Mouse (Mus musculus) hindbrain, embryonic 13.5 days (tissue): ENCODE results near the gene Sirt4. TPM values are rescaled to one million over a fixed set of nuclear protein-coding genes. Genes with fewer than 3 reads are reported as not detected.
A peak's percentile ranks its signal among the peaks of the same experiment; 100 is the strongest.

Experiments
- ATAC-seq: fragments of 200-750 bp; cut with Nextera tagmentation; 2 replicates; pipeline ENCODE4 v1.8.0; 2017; ENCODE audit warnings: moderate TSS enrichment; ENCODE audit not compliant: low FRiP score
- H3K27ac ChIP-seq: fragments of 300-500 bp; sonication (generic); 2 replicates; pipeline ENCODE4 v1.5.1; 2015; ENCODE audit warnings: inconsistent platforms, mild to moderate bottlenecking, moderate library complexity
- H3K27me3 ChIP-seq: fragments of 300-500 bp; sonication (generic); 2 replicates; pipeline ENCODE4 v1.6.1; 2015; ENCODE audit warnings: mild to moderate bottlenecking, inconsistent platforms
- H3K36me3 ChIP-seq: fragments of 300-500 bp; sonication (generic); 2 replicates; pipeline ENCODE4 v1.6.1; 2015; ENCODE audit warnings: mild to moderate bottlenecking, inconsistent platforms
- H3K4me1 ChIP-seq: fragments of 300-500 bp; sonication (generic); replicated peaks from 2 replicates; pipeline ENCODE4 v1.6.1; 2015; ENCODE audit warnings: inconsistent platforms
- H3K4me2 ChIP-seq: fragments of 300-500 bp; sonication (generic); 2 replicates; pipeline ENCODE4 v1.6.1; 2015; ENCODE audit warnings: inconsistent platforms, mild to moderate bottlenecking, moderate library complexity
- H3K4me3 ChIP-seq: fragments of 300-500 bp; sonication (generic); 2 replicates; pipeline ENCODE4 v1.5.1; 2015; ENCODE audit warnings: mild to moderate bottlenecking, inconsistent platforms
- H3K9ac ChIP-seq: fragments of 300-500 bp; sonication (generic); 2 replicates; pipeline ENCODE4 v1.6.1; 2015; ENCODE audit warnings: mild to moderate bottlenecking, inconsistent platforms
- H3K9me3 ChIP-seq: fragments of 300-500 bp; sonication (generic); 2 replicates; pipeline ENCODE4 v1.6.1; 2016; ENCODE audit warnings: inconsistent platforms
- WGBS: fragments of 180-500 bp; shearing (Covaris S2); methylation state at CpG from one replicate; pipeline ENCODE4 v1.1.7; 2015; 5-methylcytosine and 5-hydroxymethylcytosine counted together
- polyA plus RNA-seq: library from polyadenylated mRNA; unstranded; fragments of >200 nt; fragmentation: Nextera tagmentation; extraction: Ambion mirVana; gene quantifications from 2 replicates; pipeline ENCODE4 v1.2.1, GENCODE M21; 2015

Gene Sirt4
- polyA plus RNA-seq, 1 experiment from 2014 or later = 30.0 TPM

DNA sequence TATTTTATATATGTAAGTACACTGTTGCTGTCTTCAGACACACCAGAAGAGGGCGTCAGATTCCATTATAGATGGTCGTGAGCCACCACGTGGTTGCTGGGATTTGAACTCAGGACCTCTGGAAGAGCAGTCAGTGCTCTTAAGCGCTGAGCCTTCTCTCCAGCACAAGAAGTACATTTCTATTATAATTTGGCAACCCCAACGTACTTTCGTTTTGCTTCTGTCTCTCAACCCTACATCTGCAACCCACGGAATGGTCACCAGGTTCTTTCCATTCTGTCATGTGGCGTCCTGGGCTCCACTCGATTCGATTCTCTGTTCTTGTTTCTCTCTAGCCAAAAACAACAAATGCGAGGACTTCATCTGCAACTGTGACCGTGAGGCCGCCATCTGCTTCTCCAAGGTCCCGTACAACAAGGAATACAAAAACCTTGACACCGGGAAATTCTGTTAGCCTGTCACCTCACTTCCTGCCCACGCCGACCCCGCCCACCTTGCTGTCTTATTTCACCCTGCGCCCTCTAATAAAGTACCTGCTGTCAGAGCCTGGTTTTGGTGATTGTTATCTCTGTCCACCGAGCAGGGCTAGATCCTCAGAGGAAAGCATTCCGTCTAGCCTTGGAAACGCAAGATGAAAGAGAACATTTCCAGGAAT lies 10.2 kb downstream of the Sirt4 start:
- ATAC-seq = no peak
- 77% methylated on average over 22 of the region's 22 CpGs for WGBS
- Histone ChIP-seq H3K4me2 (no peak overlapping the region), H3K9me3 (no peaks in the 10 kb centered on the region), H3K27ac (no peak overlapping the region), H3K4me1 (peaks cover 14% of the 10 kb centered on the region; the same call in 1 of the 2 replicates), H3K27me3 (0 out of 2 replicates have a peak, but pooled peaks cover 3% of the 10 kb centered on the region), H3K4me3 (no peak overlapping the region), H3K9ac (no peak overlapping the region), H3K36me3 (peaks cover 9% of the 10 kb centered on the region)

DNA sequence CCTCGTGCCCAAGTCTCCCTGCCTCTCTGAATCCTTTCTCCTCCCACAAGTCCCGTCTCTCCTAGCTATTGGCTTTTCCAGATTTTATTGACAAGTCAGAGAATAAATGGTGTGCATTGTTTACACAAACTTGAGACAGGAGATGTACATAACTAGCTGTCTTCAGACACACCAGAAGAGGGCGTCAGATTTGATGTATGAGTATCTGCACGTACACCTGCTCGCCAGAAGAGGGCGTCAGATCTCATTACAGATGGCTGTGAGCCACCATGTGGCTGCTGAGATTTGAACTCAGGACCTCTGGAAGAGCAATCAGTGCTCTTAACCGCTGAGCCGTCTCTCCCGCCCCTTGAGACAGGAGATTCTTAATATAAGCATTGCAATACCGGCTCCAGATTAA lies 11.3 kb downstream of the Sirt4 start:
- peaks cover 14% of the 10 kb centered on the region; the same call in 1 of the 2 replicates for H3K4me1 ChIP-seq
- peaks cover 8% of the 10 kb centered on the region for H3K36me3 ChIP-seq
- no peak overlapping the region for H3K4me2 ChIP-seq
- H3K27ac ChIP-seq = no peak overlapping the region
- H3K27me3 ChIP-seq = 0 out of 2 replicates have a peak, but pooled peaks cover 3% of the 10 kb centered on the region
- no peaks in the 10 kb centered on the region for H3K9me3 ChIP-seq
- ATAC-seq = no peak
- WGBS = 78% methylated on average over 10 of the region's 10 CpGs
- no peak overlapping the region for H3K4me3 ChIP-seq
- no peak overlapping the region for H3K9ac ChIP-seq

DNA sequence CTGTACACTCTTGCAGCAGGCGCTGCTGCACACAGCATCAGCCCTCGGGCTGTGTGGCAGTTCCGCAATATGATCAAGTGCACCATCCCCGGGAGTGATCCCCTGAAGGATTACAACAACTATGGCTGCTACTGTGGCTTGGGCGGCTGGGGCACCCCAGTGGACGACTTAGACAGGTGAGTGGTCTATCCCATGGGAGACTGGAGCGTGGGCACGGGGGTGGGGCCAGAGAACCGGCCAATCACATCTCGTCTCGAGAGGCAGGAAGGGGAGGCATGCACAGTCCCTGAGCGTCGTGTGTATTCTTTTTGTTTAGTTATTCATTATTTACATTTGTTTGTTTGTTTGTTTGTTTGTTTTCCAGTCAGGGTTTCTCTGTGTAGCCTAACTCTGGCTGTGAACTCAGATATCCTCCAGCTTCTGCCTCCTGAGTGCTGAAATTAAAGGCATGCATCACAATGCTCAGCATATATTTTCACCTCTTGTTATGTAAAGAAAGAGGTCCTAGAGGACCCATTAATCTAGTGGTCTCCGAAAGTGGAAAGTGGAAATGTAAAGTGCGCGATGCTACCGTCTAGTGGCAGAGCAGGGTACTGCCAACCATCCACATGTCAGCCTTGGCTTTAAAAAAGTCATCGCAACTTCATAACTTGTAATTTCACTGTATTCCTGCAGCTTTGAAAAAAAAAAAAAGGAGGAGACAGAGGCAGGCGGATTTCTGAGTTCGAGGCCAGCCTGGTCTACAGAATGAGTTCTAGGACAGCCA lies 13.6 kb downstream of the Sirt4 start:
- Histone ChIP-seq H3K4me2 (peak overlapping the region; percentile 26), H3K36me3 (no peaks in the 10 kb centered on the region), H3K9ac (no peak overlapping the region), H3K9me3 (no peaks in the 10 kb centered on the region), H3K4me3 (peak overlapping the region; percentile 7; the same call in 1 of the 2 replicates), H3K4me1 (peaks cover 11% of the 10 kb centered on the region; the same call in 1 of the 2 replicates), H3K27ac (no peak overlapping the region), H3K27me3 (0 out of 2 replicates have a peak, but pooled peaks cover 3% of the 10 kb centered on the region)
- 34% methylated on average over 20 of the region's 20 CpGs for WGBS
- ATAC-seq = no peak

DNA sequence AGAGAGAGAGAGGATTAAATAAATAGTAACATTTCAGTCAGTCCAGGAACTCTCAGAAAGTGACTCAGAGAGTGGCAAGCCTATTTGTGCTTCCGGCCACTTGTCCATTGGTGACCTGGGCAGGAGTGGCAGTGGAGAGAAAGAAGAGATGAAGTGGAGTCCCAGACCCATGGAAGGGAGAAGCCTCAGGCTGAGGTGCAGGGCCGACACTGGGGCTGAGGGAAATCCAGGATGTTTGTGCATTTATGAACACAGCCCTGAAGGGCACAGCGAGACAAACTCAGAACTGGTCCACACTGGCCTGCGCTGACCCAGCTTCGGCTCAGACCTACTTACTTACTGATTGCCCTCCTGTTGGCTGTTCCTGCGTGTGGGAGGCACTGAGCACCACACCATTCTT lies 14.7 kb downstream of the Sirt4 start:
- 0 out of 2 replicates have a peak, but pooled peaks cover 3% of the 10 kb centered on the region for H3K27me3 ChIP-seq
- peaks cover 6% of the 10 kb centered on the region; the same call in 1 of the 2 replicates for H3K4me1 ChIP-seq
- H3K4me2 ChIP-seq = no peak overlapping the region
- WGBS = 74% methylated on average over 6 of the region's 6 CpGs
- no peak overlapping the region for H3K9ac ChIP-seq
- no peak for ATAC-seq
- H3K36me3 ChIP-seq = no peaks in the 10 kb centered on the region
- no peak overlapping the region for H3K27ac ChIP-seq
- H3K9me3 ChIP-seq = no peaks in the 10 kb centered on the region
- H3K4me3 ChIP-seq = no peak overlapping the region

DNA sequence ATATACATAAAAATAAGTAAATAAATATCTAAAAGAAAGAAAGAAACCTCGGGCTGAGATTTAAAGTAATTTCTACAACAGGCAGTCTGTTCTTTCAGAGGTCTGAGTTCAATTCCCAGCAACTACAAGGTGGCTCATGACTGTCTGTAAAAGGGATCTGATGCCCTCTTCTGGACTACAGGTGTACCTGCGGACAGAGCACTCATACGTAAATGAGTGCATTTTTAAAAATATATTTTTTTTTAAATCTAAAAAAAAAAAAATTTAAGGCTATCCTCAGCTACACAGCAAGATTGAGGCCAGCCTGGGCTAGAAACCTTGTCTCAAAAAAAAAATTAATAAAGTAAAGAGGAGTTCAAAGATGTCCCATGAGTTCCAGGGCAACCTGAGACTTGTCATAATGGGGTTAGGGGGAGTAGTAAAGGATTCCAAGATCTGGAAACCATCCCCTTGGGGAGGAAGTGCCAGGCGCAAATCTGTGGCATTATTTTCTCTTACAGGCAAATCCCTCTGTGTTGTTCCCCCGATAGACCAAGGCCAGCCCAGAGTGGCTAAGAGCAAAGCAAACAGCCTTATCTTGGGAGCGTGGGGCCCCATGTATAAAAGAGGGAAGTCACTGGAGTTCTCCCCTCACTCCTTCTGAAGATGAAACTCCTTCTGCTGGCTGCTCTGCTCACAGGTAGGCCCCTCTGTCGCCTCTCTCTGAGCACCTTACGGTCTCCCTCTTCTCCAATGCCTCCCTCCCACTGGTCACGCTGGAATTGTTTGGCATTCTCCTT lies 18.7 kb downstream of the Sirt4 start, which contains the start of gene Pla2g1b:
Gene Pla2g1b, plus strand, starts transcription at position 621 of the 779 bp plus-strand sequence.
- H3K36me3 ChIP-seq = no peaks in the 10 kb centered on the region
- H3K4me2 ChIP-seq = no peak within 1 kb of the TSS
- H3K27me3 ChIP-seq = no peaks in the 10 kb centered on the region
- no peak within 1 kb of the TSS for H3K27ac ChIP-seq
- WGBS = 52% methylated on average over 9 of the region's 9 CpGs
- ATAC-seq = no peak
- H3K4me1 ChIP-seq = peaks cover 3% of the 10 kb centered on the region; the same call in 1 of the 2 replicates
- H3K9me3 ChIP-seq = no peaks in the 10 kb centered on the region
- H3K9ac ChIP-seq = no peak within 1 kb of the TSS
- H3K4me3 ChIP-seq = no peak within 1 kb of the TSS

DNA sequence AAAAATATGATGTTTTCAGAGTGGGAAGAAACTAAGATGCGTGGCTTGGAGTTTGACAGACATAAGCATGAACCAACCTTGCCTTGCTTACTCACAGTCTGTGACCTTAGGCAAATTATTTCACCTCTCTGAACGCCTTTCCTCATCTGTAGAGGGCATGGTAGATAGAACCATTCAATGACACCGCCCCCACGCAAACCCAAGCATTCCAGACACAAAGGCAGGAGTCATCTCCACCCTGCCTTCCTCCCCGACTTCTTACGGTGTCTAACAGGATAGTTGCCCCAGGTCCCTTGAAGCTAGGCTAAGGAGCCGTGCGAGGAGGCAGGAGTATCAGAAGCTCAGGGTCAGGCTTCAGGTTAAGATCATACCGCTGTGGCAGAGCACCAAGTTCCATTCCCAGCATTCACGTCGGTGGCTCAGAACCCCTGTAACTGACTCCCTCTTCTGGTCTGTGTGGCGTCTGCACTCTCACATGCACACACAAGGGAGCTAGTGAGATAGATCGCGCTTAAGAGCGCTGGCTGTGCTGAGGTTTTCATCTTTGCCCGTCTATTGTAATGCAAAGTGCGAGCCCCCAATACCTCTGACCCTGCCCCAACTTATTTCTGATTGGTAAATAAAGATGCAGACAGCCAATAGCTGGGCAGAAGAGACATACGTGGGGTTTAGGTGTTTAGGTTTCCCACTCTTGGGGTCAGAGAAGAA lies 20.0 kb downstream of the Sirt4 start:
- H3K27ac ChIP-seq = no peak overlapping the region
- no peaks in the 10 kb centered on the region for H3K27me3 ChIP-seq
- H3K9ac ChIP-seq = no peak overlapping the region
- H3K4me1 ChIP-seq = no peaks in the 10 kb centered on the region
- 80% methylated on average over 18 of the region's 18 CpGs for WGBS
- no peaks in the 10 kb centered on the region for H3K9me3 ChIP-seq
- no peak overlapping the region for H3K4me2 ChIP-seq
- ATAC-seq = no peak
- no peak overlapping the region for H3K4me3 ChIP-seq
- H3K36me3 ChIP-seq = no peaks in the 10 kb centered on the region

DNA sequence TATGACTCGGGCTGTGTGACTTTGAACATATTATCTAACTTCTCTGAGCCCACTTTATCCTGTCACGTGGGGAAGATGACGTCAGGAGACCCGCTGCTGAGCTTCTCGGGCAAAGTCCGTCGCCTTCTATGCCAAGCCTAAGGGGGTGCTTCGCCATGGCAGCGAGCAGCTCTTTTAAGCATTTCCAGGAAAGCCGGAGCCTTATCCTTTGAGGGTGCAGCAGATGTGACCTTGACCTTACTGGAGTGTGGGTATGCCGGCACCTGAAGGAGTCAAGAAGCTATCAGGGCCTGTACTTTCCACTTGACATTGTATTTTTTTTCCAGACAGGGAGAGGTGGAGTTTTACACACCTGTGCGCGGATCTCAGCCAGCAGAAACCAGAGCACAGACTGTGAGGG lies 25.6 kb downstream of the Sirt4 start:
- no peak overlapping the region for H3K9ac ChIP-seq
- H3K9me3 ChIP-seq = no peaks in the 10 kb centered on the region
- no peaks in the 10 kb centered on the region for H3K27me3 ChIP-seq
- H3K4me1 ChIP-seq = no peaks in the 10 kb centered on the region
- peaks cover 11% of the 10 kb centered on the region for H3K36me3 ChIP-seq
- H3K4me2 ChIP-seq = no peak overlapping the region
- WGBS = 74% methylated on average over 13 of the region's 13 CpGs
- no peak overlapping the region for H3K4me3 ChIP-seq
- ATAC-seq = no peak
- H3K27ac ChIP-seq = no peak overlapping the region

DNA sequence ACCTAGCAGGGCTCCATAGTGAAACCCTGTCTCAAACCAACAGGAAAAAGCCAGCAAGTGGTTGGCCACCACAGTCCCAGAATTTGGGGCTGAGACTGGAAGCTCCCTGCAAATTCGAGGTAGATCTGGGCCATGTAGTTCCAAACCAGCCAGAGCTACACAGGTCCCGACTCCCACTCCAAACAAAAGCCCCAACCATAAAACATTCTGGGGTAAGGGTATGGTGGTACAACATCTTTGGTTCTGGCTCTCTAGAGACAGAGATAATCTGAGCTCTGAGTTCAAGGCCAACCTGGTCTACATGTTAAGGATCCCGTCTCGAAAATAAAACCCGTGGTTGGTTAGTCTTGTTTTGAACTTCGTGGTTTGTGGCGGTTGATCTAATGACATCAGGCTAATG lies 28.7 kb downstream of the Sirt4 start:
- no peaks in the 10 kb centered on the region for H3K9me3 ChIP-seq
- no peak overlapping the region for H3K9ac ChIP-seq
- ATAC-seq = no peak
- no peak overlapping the region for H3K4me3 ChIP-seq
- WGBS = 81% methylated on average over 7 of the region's 7 CpGs
- H3K27me3 ChIP-seq = no peaks in the 10 kb centered on the region
- H3K36me3 ChIP-seq = peaks cover 39% of the 10 kb centered on the region
- H3K4me2 ChIP-seq = no peak overlapping the region
- H3K4me1 ChIP-seq = no peaks in the 10 kb centered on the region
- H3K27ac ChIP-seq = no peak overlapping the region

DNA sequence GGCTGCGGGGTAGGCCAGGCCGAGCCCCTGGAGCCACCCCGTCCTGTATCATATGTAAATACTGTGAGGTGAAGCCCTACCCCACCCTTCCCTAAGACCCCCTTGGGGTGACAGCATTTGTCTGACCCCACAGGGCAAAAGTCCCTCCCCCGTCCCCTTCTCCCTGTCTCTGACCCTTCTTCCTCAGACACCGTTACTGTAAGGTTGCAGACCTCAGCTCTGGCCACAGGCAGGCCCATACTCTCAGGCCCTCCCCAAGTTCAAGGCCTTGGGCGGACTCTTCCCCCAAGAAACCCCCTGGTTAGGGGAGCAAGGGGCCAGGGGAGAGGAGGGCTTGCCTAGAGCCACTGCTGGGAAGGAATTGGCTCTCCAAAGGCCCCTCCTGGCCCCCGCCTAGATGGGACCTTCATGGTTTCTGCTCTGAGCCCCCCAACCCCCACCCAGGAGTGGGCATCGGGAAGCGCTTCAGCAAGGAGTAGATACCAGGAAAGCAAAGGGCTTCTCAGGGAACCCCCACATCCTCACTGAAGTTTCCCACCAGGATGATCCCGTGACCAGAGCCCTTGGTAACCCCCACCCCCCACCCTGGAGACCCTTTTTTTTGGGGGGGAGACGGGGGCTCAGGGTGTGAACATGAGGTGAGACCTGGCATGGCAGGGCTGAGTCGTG lies 30.0 kb downstream of the Sirt4 start:
- 83% methylated on average over 12 of the region's 12 CpGs for WGBS
- peak overlapping the region; percentile 26; the same call in 1 of the 2 replicates for H3K27ac ChIP-seq
- no peak overlapping the region for H3K9ac ChIP-seq
- H3K27me3 ChIP-seq = no peaks in the 10 kb centered on the region
- 0 out of 2 replicates have a peak, but pooled peaks have one; percentile 20 for ATAC-seq
- H3K4me2 ChIP-seq = no peak overlapping the region
- no peak overlapping the region for H3K4me3 ChIP-seq
- no peaks in the 10 kb centered on the region for H3K9me3 ChIP-seq
- H3K4me1 ChIP-seq = no peaks in the 10 kb centered on the region
- H3K36me3 ChIP-seq = peaks cover 52% of the 10 kb centered on the region

DNA sequence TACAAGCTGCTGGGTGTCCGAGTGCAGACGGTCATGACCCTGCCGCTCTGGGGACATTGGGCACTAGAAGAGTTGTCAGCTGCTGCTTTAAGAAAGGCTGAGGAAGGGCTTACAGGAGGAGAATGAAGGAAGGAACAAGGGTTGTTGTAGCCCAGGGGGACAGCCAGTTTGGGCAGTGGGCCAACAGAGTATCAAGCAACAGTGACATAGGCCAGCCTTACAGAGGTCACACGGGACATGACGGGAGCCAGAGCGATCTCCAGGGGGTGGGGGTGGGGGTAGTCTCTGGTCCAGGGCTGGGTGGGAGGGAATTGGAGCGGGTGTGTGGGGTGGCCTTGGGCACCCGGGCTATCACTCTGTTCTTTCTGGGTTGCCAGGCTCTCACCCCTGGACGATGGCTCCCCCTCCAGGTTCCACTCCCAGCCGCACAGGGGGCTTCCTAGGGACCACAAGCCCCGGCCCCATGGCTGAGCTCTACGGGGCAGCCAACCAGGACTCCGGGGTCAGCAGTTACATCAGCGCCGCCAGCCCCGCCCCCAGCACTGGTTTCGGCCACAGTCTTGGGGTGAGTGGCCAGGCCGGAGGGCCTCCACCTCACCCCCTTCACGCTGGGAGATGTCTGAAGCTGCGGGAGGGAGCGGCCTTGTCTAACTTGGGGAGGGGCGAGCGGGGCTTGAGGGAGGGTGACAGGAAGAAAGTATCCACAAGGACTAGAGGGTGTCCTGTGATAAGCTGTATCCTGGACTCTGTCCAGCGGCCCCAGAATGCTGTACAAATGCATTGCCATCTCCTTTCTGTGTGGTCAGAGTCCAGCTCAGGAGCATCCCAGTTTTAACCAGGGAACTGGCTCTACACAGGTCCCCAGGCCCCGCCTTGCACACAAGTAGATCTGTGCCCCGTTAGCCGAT lies 33.9 kb downstream of the Sirt4 start:
- WGBS = 87% methylated on average over 27 of the region's 27 CpGs
- Histone ChIP-seq H3K9ac (no peak overlapping the region), H3K4me3 (no peak overlapping the region), H3K4me1 (no peaks in the 10 kb centered on the region), H3K4me2 (no peak overlapping the region), H3K27ac (0 out of 2 replicates have a peak overlapping the region, but pooled peaks have one; percentile 12), H3K36me3 (peaks cover 88% of the 10 kb centered on the region), H3K27me3 (no peaks in the 10 kb centered on the region), H3K9me3 (no peaks in the 10 kb centered on the region)
- ATAC-seq = peak; percentile 25; the same call in 1 of the 2 replicates
